Mouse (Mus musculus) neural tube, embryonic 13.5 days (tissue): Measurements from ENCODE around the gene Arhgap19. TPM values are rescaled to one million over a fixed set of nuclear protein-coding genes. Genes with fewer than 3 reads are reported as not detected.

ENCODE experiments used
- ATAC-seq: fragments of 200-750 bp; cut with Nextera tagmentation; 2 replicates; pipeline ENCODE4 v1.8.0; 2017; ENCODE audit warnings: low read depth, mild to moderate bottlenecking, moderate TSS enrichment, moderate library complexity
- H3K27ac ChIP-seq: fragments of 300-500 bp; sonication (generic); replicated peaks from 2 replicates; pipeline ENCODE4 v1.5.1; 2015; ENCODE audit warnings: moderate library complexity, mild to moderate bottlenecking, inconsistent platforms
- H3K27me3 ChIP-seq: fragments of 300-500 bp; sonication (generic); 2 replicates; pipeline ENCODE4 v1.6.1; 2015; ENCODE audit warnings: mild to moderate bottlenecking, inconsistent platforms
- H3K36me3 ChIP-seq: fragments of 300-500 bp; sonication (generic); 2 replicates; pipeline ENCODE4 v1.6.1; 2015; ENCODE audit warnings: mild to moderate bottlenecking, inconsistent platforms
- H3K4me1 ChIP-seq: fragments of 300-500 bp; sonication (generic); replicated peaks from 2 replicates; pipeline ENCODE4 v1.6.1; 2015; ENCODE audit warnings: inconsistent platforms
- H3K4me2 ChIP-seq: fragments of 300-500 bp; sonication (generic); 2 replicates; pipeline ENCODE4 v1.6.1; 2015; ENCODE audit warnings: inconsistent platforms, mild to moderate bottlenecking, moderate library complexity
- H3K4me3 ChIP-seq: fragments of 300-500 bp; sonication (generic); 2 replicates; pipeline ENCODE4 v1.5.1; 2015; ENCODE audit warnings: mild to moderate bottlenecking, inconsistent platforms
- H3K9ac ChIP-seq: fragments of 300-500 bp; sonication (generic); 2 replicates; pipeline ENCODE4 v1.6.1; 2015; ENCODE audit warnings: moderate library complexity, mild to moderate bottlenecking, inconsistent platforms
- H3K9me3 ChIP-seq: fragments of 300-500 bp; sonication (generic); 2 replicates; pipeline ENCODE4 v1.6.1; 2016; ENCODE audit warnings: inconsistent platforms
- WGBS: fragments of 180-500 bp; shearing (Covaris S2); methylation state at CpG from one replicate; pipeline ENCODE4 v1.1.7; 2015; 5-methylcytosine and 5-hydroxymethylcytosine counted together
- polyA plus RNA-seq: library from polyadenylated mRNA; unstranded; fragments of >200 nt; fragmentation: Nextera tagmentation; extraction: Ambion mirVana; gene quantifications from 2 replicates; pipeline ENCODE4 v1.2.1, GENCODE M21; 2015

Gene Arhgap19
- polyA plus RNA-seq, 1 experiment from 2014 or later: 6.2 TPM

DNA sequence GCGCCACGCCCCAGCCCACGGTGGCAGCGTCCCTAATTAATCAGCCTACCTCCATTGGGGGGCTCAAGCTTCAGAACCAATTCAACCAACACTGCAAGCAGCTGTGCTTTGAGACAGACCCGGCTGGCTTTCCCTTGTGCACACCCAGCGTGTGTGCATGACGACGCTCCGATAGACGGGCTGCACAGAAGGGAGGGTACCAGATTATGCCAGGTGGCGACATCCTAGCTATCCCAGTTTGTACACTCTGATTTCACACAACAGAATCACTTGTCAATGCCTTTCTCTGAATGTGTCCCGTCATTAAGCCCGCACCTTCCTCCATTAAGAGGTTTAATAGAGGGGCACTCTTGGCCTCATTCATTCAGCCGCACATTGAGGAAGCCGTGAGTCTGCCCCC is 47.1 kb downstream of the Arhgap19 start:
- Histone ChIP-seq H3K9ac (no peak overlapping the region), H3K4me3 (no peak overlapping the region), H3K4me1 (peaks cover 29% of the 10 kb centered on the region), H3K27ac (no peak overlapping the region), H3K36me3 (no peaks in the 10 kb centered on the region), H3K9me3 (no peaks in the 10 kb centered on the region), H3K27me3 (no peaks in the 10 kb centered on the region), H3K4me2 (no peak overlapping the region)
- no peak; the same call in 1 of the 2 replicates for ATAC-seq
- 42% methylated on average over 15 of the region's 15 CpGs for WGBS

- WGBS: 65% methylated on average over 11 of the region's 11 CpGs
- Histone ChIP-seq H3K9me3 (no peaks in the 10 kb centered on the region), H3K36me3 (no peaks in the 10 kb centered on the region), H3K4me3 (no peak overlapping the region), H3K9ac (no peak overlapping the region), H3K4me2 (no peak overlapping the region), H3K27me3 (no peaks in the 10 kb centered on the region), H3K27ac (no peak overlapping the region), H3K4me1 (peaks cover 37% of the 10 kb centered on the region)
- no peak for ATAC-seq
Measured at GRCm38 (mm10) chr19:41751906-41752305, 49.9 kb downstream of the Arhgap19 start.

GRCm38 (mm10) chr19:41747436-41747835 is 54.4 kb downstream of the Arhgap19 start:
- WGBS: 83% methylated on average over 14 of the region's 14 CpGs

GRCm38 (mm10) chr19:41745941-41746557 is 55.8 kb downstream of the Arhgap19 start:
- H3K27me3 ChIP-seq: peaks cover 4% of the 10 kb centered on the region; the same call in 1 of the 2 replicates
- no peak overlapping the region for H3K9ac ChIP-seq
- peak; percentile 82 for ATAC-seq
- H3K4me1 ChIP-seq: peaks cover 74% of the 10 kb centered on the region
- H3K36me3 ChIP-seq: no peaks in the 10 kb centered on the region
- H3K4me3 ChIP-seq: no peak overlapping the region
- H3K4me2 ChIP-seq: no peak overlapping the region
- H3K27ac ChIP-seq: peak overlapping the region; percentile 84
- no peaks in the 10 kb centered on the region for H3K9me3 ChIP-seq
- WGBS: 23% methylated on average over 15 of the region's 15 CpGs

More at GRCm38 (mm10) chr19:41747436-41747835, 54.4 kb downstream of the Arhgap19 start:
- H3K4me3 ChIP-seq: no peak overlapping the region
- no peak overlapping the region for H3K4me2 ChIP-seq
- no peaks in the 10 kb centered on the region for H3K27me3 ChIP-seq
- no peaks in the 10 kb centered on the region for H3K36me3 ChIP-seq
- no peak for ATAC-seq
- no peak overlapping the region for H3K9ac ChIP-seq
- no peaks in the 10 kb centered on the region for H3K9me3 ChIP-seq
- H3K27ac ChIP-seq: no peak overlapping the region
- peaks cover 72% of the 10 kb centered on the region for H3K4me1 ChIP-seq

DNA sequence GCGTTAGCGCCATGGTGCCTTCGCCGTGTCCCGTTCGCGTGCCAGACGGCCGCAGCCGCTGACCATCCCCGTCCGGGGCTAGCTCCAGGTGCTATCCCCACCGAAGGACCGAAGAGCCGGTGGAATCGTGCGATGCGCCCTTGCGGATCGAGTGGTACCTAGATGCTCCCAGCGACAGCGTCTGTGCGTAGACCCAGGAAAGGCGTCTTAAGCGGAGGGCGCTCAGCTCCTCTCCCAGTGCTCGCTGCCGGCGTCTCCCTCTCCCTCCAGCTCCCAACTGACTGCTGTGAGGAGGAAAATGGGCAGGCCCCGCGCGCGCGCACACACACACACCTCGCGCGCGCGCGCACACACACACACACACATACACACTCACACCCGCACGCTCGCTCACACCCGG is 58.5 kb downstream of the Arhgap19 start, which contains the start of gene Slit1:
Gene Slit1, minus strand, starts transcription at position 270 of the 400 bp plus-strand sequence.
- ATAC-seq: peak; percentile 48
- H3K36me3 ChIP-seq: no peaks in the 10 kb centered on the region
- 1% methylated on average over 42 of the region's 44 CpGs for WGBS

DNA sequence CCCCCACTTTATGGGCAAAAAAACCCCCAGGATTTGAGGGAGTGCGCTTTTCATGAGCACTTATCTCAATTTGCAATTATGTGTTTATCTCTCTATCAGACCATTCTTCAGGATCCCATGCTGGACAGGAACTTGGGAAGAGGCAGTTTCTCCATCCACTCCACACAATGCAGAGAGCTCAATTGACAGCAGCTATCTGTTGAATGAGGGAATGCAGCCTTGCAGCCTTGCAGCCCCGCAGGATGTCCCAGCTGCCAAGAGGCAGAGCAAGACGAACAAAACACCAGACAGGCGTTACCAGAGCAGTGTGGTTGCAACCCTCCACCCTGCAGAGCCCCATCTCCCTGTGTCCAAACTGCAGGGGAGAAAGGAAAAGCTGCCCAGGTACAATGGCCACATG is 63.0 kb downstream of the Arhgap19 start:
- Histone ChIP-seq H3K4me1 (peaks cover 95% of the 10 kb centered on the region), H3K9ac (peak overlapping the region; percentile 89), H3K36me3 (no peaks in the 10 kb centered on the region), H3K27ac (peak overlapping the region; percentile 85), H3K9me3 (no peaks in the 10 kb centered on the region), H3K4me3 (peak overlapping the region; percentile 80), H3K4me2 (peak overlapping the region; percentile 62), H3K27me3 (peaks cover 18% of the 10 kb centered on the region)
- WGBS: 18% methylated on average over 4 of the region's 4 CpGs
- no peak for ATAC-seq

More for the DNA sequence above, 58.5 kb downstream of the Arhgap19 start, which contains the start of gene Slit1:
- H3K4me3 ChIP-seq: peak within 1 kb of the TSS; percentile 80
- no peaks in the 10 kb centered on the region for H3K9me3 ChIP-seq
- H3K9ac ChIP-seq: peak within 1 kb of the TSS; percentile 89
- H3K4me2 ChIP-seq: peak within 1 kb of the TSS; percentile 62
- H3K4me1 ChIP-seq: peaks cover 93% of the 10 kb centered on the region
- peak within 1 kb of the TSS; percentile 87 for H3K27ac ChIP-seq
- H3K27me3 ChIP-seq: peaks cover 11% of the 10 kb centered on the region; the same call in 1 of the 2 replicates

DNA sequence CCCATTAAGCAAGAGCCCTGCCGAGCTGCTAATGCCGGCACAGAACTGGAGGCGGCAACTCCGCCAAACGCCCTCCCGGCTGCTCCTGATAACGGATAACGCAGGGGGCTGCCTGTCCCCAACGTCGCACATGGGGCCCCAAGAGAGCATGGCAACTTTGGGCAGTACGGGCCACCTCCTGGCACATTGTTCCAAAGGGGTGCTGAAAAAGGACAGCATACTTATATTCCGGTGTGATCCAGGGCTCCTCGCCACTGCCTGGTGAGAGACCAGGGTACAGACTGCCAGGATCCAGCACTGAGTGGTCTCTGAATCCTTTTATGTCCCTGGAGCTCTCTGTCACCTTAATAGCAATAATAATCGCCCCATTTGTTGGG is 63.4 kb downstream of the Arhgap19 start:
- Histone ChIP-seq H3K9me3 (no peaks in the 10 kb centered on the region), H3K4me1 (peaks cover 95% of the 10 kb centered on the region), H3K27ac (peak overlapping the region; percentile 85), H3K27me3 (peaks cover 18% of the 10 kb centered on the region), H3K9ac (peak overlapping the region; percentile 89), H3K36me3 (no peaks in the 10 kb centered on the region), H3K4me2 (peak overlapping the region; percentile 62), H3K4me3 (peak overlapping the region; percentile 80)
- 6% methylated on average over 14 of the region's 14 CpGs for WGBS
- peak; percentile 24 for ATAC-seq

DNA sequence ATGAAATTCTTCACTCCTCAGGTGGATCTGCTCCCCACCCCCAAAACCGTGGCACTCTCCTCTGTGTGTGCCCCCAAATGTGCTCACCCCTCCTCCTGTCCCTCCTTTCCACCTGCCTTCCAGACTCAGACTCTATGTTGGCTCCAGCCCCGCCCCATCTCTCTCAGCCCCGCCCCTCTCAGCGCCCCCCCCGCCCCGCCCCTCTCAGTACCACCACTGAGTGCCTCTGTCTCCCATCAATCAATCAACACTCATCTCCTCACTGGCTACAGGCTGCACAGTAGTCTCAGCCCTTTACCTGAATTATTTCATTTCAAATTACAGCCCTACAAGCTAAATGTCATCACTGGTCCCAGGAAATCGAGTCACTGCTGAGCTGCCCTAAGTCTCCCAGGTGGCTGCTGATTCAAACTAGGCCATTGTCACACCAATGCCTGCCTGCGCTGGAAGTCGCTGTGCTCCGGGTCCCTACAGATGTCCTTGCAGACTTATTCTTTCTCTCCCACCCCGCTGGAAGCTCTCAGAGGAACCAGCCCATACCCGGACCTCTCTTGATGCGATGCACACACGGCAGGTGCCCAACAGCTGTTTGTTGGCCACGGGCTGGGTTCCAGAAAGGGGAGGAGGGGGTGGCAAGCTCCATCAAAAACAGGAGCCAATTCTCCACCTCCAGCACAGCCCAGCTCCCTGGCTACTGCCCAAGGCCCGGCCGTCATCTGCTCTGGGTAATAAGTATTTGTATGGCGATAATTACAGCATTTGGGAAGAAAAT is 64.0 kb downstream of the Arhgap19 start:
- H3K4me3 ChIP-seq: peak overlapping the region; percentile 80
- H3K4me2 ChIP-seq: peak overlapping the region; percentile 62
- peak overlapping the region; percentile 89 for H3K9ac ChIP-seq
- H3K27ac ChIP-seq: peak overlapping the region; percentile 85
- H3K36me3 ChIP-seq: no peaks in the 10 kb centered on the region
- peaks cover 92% of the 10 kb centered on the region for H3K4me1 ChIP-seq
- peaks cover 18% of the 10 kb centered on the region for H3K27me3 ChIP-seq
- 1% methylated on average over 17 of the region's 18 CpGs for whole genome bisulfite sequencing
- H3K9me3 ChIP-seq: no peaks in the 10 kb centered on the region
- ATAC-seq: peak; percentile 59

DNA sequence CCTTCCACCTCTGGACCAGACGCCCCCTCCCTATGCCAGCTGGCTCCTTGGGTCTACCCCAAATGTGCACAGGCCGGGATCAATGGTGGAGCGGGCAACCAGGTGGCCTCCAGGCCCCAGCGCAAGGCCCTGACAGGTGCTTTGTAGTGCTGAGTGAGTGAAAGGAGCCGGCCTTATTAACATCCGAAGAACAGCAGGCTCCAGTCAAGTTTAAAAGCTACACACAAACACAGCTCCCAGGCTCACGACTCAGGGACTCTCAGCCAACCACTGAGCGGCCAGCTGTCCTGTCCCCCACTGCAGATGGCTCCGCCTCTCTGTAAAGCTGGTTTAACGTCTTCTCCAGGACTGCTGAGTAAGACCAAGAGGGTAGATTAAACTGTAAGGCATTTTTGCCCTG is 67.2 kb downstream of the Arhgap19 start:
- 0 out of 2 replicates have a peak overlapping the region, but pooled peaks have one; percentile 1 for H3K4me2 ChIP-seq
- H3K27me3 ChIP-seq: peaks cover 7% of the 10 kb centered on the region; the same call in 1 of the 2 replicates
- H3K4me1 ChIP-seq: peaks cover 60% of the 10 kb centered on the region
- H3K9me3 ChIP-seq: 0 out of 2 replicates have a peak, but pooled peaks cover 4% of the 10 kb centered on the region
- peaks cover 12% of the 10 kb centered on the region for H3K36me3 ChIP-seq
- H3K9ac ChIP-seq: no peak overlapping the region
- 12% methylated on average over 10 of the region's 10 CpGs for WGBS
- no peak overlapping the region for H3K4me3 ChIP-seq
- 0 out of 2 replicates have a peak overlapping the region, but pooled peaks have one; percentile 9 for H3K27ac ChIP-seq
- ATAC-seq: peak; percentile 42; the same call in 1 of the 2 replicates

- Histone ChIP-seq H3K9ac (no peak overlapping the region), H3K4me2 (no peak overlapping the region), H3K4me1 (peaks cover 25% of the 10 kb centered on the region), H3K27me3 (no peaks in the 10 kb centered on the region), H3K27ac (peak overlapping the region; percentile 81), H3K9me3 (no peaks in the 10 kb centered on the region), H3K36me3 (peaks cover 32% of the 10 kb centered on the region), H3K4me3 (no peak overlapping the region)
- WGBS: 46% methylated on average over 2 of the region's 2 CpGs
- ATAC-seq: no peak
Measured at GRCm38 (mm10) chr19:41725491-41725890, 76.4 kb downstream of the Arhgap19 start.

- Histone ChIP-seq H3K9ac (no peak overlapping the region), H3K36me3 (peaks cover 31% of the 10 kb centered on the region), H3K27ac (peak overlapping the region; percentile 81), H3K4me1 (peaks cover 25% of the 10 kb centered on the region), H3K27me3 (no peaks in the 10 kb centered on the region), H3K9me3 (no peaks in the 10 kb centered on the region), H3K4me2 (no peak overlapping the region), H3K4me3 (no peak overlapping the region)
- WGBS: 24% methylated on average over 9 of the region's 9 CpGs
- ATAC-seq: peak; percentile 54; the same call in 1 of the 2 replicates
Measured at GRCm38 (mm10) chr19:41724831-41725470, 76.9 kb downstream of the Arhgap19 start.

- peaks cover 23% of the 10 kb centered on the region for H3K36me3 ChIP-seq
- no peak overlapping the region for H3K4me2 ChIP-seq
- H3K4me3 ChIP-seq: no peak overlapping the region
- no peak for ATAC-seq
- 5% methylated on average over 2 of the region's 2 CpGs for WGBS
- H3K4me1 ChIP-seq: peaks cover 37% of the 10 kb centered on the region
- H3K27ac ChIP-seq: peak overlapping the region; percentile 33
- 0 out of 2 replicates have a peak, but pooled peaks cover 3% of the 10 kb centered on the region for H3K27me3 ChIP-seq
- no peaks in the 10 kb centered on the region for H3K9me3 ChIP-seq
- H3K9ac ChIP-seq: no peak overlapping the region
Measured at GRCm38 (mm10) chr19:41723337-41723736, 78.5 kb downstream of the Arhgap19 start.
